Mouse (Mus musculus): Measurements from ENCODE around the gene Fam126a. TPM values are rescaled to one million over a fixed set of nuclear protein-coding genes. Genes with fewer than 3 reads are reported as not detected.

Fam126a gene
- polyA plus RNA-seq, 1 experiment from 2014 or later, result 39.6 TPM

- no peaks in the 10 kb centered on the region for H3K27me3 ChIP-seq (replicated peaks; ENCODE audit: control insufficient read depth, insufficient read depth, low read length)
- H3K4me3 ChIP-seq (ENCODE audit: low read depth, low read length), result no peak overlapping the region
- no peaks in the 10 kb centered on the region for H3K9me3 ChIP-seq (ENCODE audit: control insufficient read depth, low read length)
- WGBS, result 70% methylated on average over 1 of the region's 1 CpGs
- no peak overlapping the region for H3K27ac ChIP-seq (ENCODE audit: low read depth, low read length)
- H3K9ac ChIP-seq (ENCODE audit: low read depth, low read length), result no peak overlapping the region
- H3K4me2 ChIP-seq, result no peak overlapping the region
- ATAC-seq (replicated peaks; ENCODE audit: low FRiP score) (peak; percentile 73), DNase-seq (ENCODE audit: low spot score) (no peak)
- no peaks in the 10 kb centered on the region for H3K36me3 ChIP-seq (ENCODE audit: control insufficient read depth, insufficient read depth, low read length)
- H3K4me1 ChIP-seq (replicated peaks; ENCODE audit: control insufficient read depth, insufficient read depth, low read length), result peaks cover 2% of the 10 kb centered on the region; the same call in 1 of the 2 replicates
Measured at GRCm38 (mm10) chr5:23917301-23917700, 113.2 kb downstream of the Fam126a start.

GRCm38 (mm10) chr5:23911556-23911955, 118.9 kb downstream of the Fam126a start:
- ATAC-seq (replicated peaks; ENCODE audit: low FRiP score) (no peak), DNase-seq (ENCODE audit: low spot score) (no peak)
- peaks cover 2% of the 10 kb centered on the region; the same call in 1 of the 2 replicates for H3K9me3 ChIP-seq (ENCODE audit: control insufficient read depth, low read length)
- no peak overlapping the region for H3K9ac ChIP-seq (ENCODE audit: low read depth, low read length)
- no peak overlapping the region for H3K4me2 ChIP-seq
- no peak overlapping the region for H3K4me3 ChIP-seq (ENCODE audit: low read depth, low read length)
- H3K36me3 ChIP-seq (ENCODE audit: control insufficient read depth, insufficient read depth, low read length), result no peaks in the 10 kb centered on the region
- no peak overlapping the region for H3K27ac ChIP-seq (ENCODE audit: low read depth, low read length)
- 92% methylated on average over 1 of the region's 1 CpGs for WGBS
- no peaks in the 10 kb centered on the region for H3K27me3 ChIP-seq (replicated peaks; ENCODE audit: control insufficient read depth, insufficient read depth, low read length)
- no peaks in the 10 kb centered on the region for H3K4me1 ChIP-seq (replicated peaks; ENCODE audit: control insufficient read depth, insufficient read depth, low read length)

GRCm38 (mm10) chr5:23909256-23909655, 121.2 kb downstream of the Fam126a start:
- H3K9ac ChIP-seq (ENCODE audit: low read depth, low read length), result no peak overlapping the region
- H3K4me3 ChIP-seq (ENCODE audit: low read depth, low read length), result no peak overlapping the region
- H3K36me3 ChIP-seq (ENCODE audit: control insufficient read depth, insufficient read depth, low read length), result no peaks in the 10 kb centered on the region
- H3K27me3 ChIP-seq (replicated peaks; ENCODE audit: control insufficient read depth, insufficient read depth, low read length), result no peaks in the 10 kb centered on the region
- WGBS, result 84% methylated on average over 3 of the region's 3 CpGs
- H3K27ac ChIP-seq (ENCODE audit: low read depth, low read length), result no peak overlapping the region
- no peak for ATAC-seq (replicated peaks; ENCODE audit: low FRiP score)
- H3K4me2 ChIP-seq, result no peak overlapping the region
- no peak for DNase-seq (ENCODE audit: low spot score)
- H3K4me1 ChIP-seq (replicated peaks; ENCODE audit: control insufficient read depth, insufficient read depth, low read length), result no peaks in the 10 kb centered on the region
- peaks cover 2% of the 10 kb centered on the region; the same call in 1 of the 2 replicates for H3K9me3 ChIP-seq (ENCODE audit: control insufficient read depth, low read length)

GRCm38 (mm10) chr5:23908486-23909090, 121.9 kb downstream of the Fam126a start:
- Histone ChIP-seq H3K27ac (ENCODE audit: low read depth, low read length) (no peak overlapping the region), H3K4me1 (replicated peaks; ENCODE audit: control insufficient read depth, insufficient read depth, low read length) (no peaks in the 10 kb centered on the region), H3K9ac (ENCODE audit: low read depth, low read length) (no peak overlapping the region), H3K4me2 (no peak overlapping the region), H3K27me3 (replicated peaks; ENCODE audit: control insufficient read depth, insufficient read depth, low read length) (no peaks in the 10 kb centered on the region), H3K4me3 (ENCODE audit: low read depth, low read length) (no peak overlapping the region), H3K9me3 (ENCODE audit: control insufficient read depth, low read length) (peaks cover 2% of the 10 kb centered on the region; the same call in 1 of the 2 replicates), H3K36me3 (ENCODE audit: control insufficient read depth, insufficient read depth, low read length) (no peaks in the 10 kb centered on the region)
- DNase-seq (ENCODE audit: low spot score) (no peak), ATAC-seq (replicated peaks; ENCODE audit: low FRiP score) (no peak)
- WGBS, result 69% methylated on average over 4 of the region's 4 CpGs

- WGBS, result 75% methylated on average over 2 of the region's 2 CpGs
- Histone ChIP-seq H3K36me3 (ENCODE audit: control insufficient read depth, insufficient read depth, low read length) (no peaks in the 10 kb centered on the region), H3K4me1 (replicated peaks; ENCODE audit: control insufficient read depth, insufficient read depth, low read length) (no peaks in the 10 kb centered on the region), H3K27ac (ENCODE audit: low read depth, low read length) (no peak overlapping the region), H3K9me3 (ENCODE audit: control insufficient read depth, low read length) (no peaks in the 10 kb centered on the region), H3K9ac (ENCODE audit: low read depth, low read length) (no peak overlapping the region), H3K4me2 (no peak overlapping the region), H3K27me3 (replicated peaks; ENCODE audit: control insufficient read depth, insufficient read depth, low read length) (no peaks in the 10 kb centered on the region), H3K4me3 (ENCODE audit: low read depth, low read length) (no peak overlapping the region)
- ATAC-seq (replicated peaks; ENCODE audit: low FRiP score), result no peak
- DNase-seq (ENCODE audit: low spot score), result no peak
Measured at GRCm38 (mm10) chr5:23902221-23902620, 128.3 kb downstream of the Fam126a start.

GRCm38 (mm10) chr5:23900190-23900589, 130.3 kb downstream of the Fam126a start:
- no peak overlapping the region for H3K4me3 ChIP-seq (ENCODE audit: low read depth, low read length)
- 68% methylated on average over 4 of the region's 4 CpGs for WGBS
- H3K4me1 ChIP-seq (replicated peaks; ENCODE audit: control insufficient read depth, insufficient read depth, low read length), result no peaks in the 10 kb centered on the region
- H3K4me2 ChIP-seq, result no peak overlapping the region
- H3K36me3 ChIP-seq (ENCODE audit: control insufficient read depth, insufficient read depth, low read length), result no peaks in the 10 kb centered on the region
- H3K9ac ChIP-seq (ENCODE audit: low read depth, low read length), result no peak overlapping the region
- H3K27me3 ChIP-seq (replicated peaks; ENCODE audit: control insufficient read depth, insufficient read depth, low read length), result no peaks in the 10 kb centered on the region
- H3K27ac ChIP-seq (ENCODE audit: low read depth, low read length), result no peak overlapping the region
- DNase-seq (ENCODE audit: low spot score), result no peak
- H3K9me3 ChIP-seq (ENCODE audit: control insufficient read depth, low read length), result no peaks in the 10 kb centered on the region
- ATAC-seq (replicated peaks; ENCODE audit: low FRiP score), result no peak

- no peak overlapping the region for H3K4me3 ChIP-seq (ENCODE audit: low read depth, low read length)
- no peaks in the 10 kb centered on the region for H3K36me3 ChIP-seq (ENCODE audit: control insufficient read depth, insufficient read depth, low read length)
- WGBS, result 54% methylated on average over 11 of the region's 11 CpGs
- H3K4me2 ChIP-seq, result peak overlapping the region; percentile 21; the same call in 1 of the 2 replicates
- no peaks in the 10 kb centered on the region for H3K27me3 ChIP-seq (replicated peaks; ENCODE audit: control insufficient read depth, insufficient read depth, low read length)
- DNase-seq (ENCODE audit: low spot score) (no peak), ATAC-seq (replicated peaks; ENCODE audit: low FRiP score) (no peak; the same call in 1 of the 2 replicates)
- H3K4me1 ChIP-seq (replicated peaks; ENCODE audit: control insufficient read depth, insufficient read depth, low read length), result no peaks in the 10 kb centered on the region
- H3K27ac ChIP-seq (ENCODE audit: low read depth, low read length), result no peak overlapping the region
- H3K9ac ChIP-seq (ENCODE audit: low read depth, low read length), result no peak overlapping the region
- no peaks in the 10 kb centered on the region for H3K9me3 ChIP-seq (ENCODE audit: control insufficient read depth, low read length)
Measured at GRCm38 (mm10) chr5:23893864-23894771, 136.4 kb downstream of the Fam126a start.

- Histone ChIP-seq H3K4me2 (no peak overlapping the region), H3K36me3 (ENCODE audit: control insufficient read depth, insufficient read depth, low read length) (no peaks in the 10 kb centered on the region), H3K4me3 (ENCODE audit: low read depth, low read length) (no peak overlapping the region), H3K27me3 (replicated peaks; ENCODE audit: control insufficient read depth, insufficient read depth, low read length) (no peaks in the 10 kb centered on the region), H3K9ac (ENCODE audit: low read depth, low read length) (no peak overlapping the region), H3K9me3 (ENCODE audit: control insufficient read depth, low read length) (no peaks in the 10 kb centered on the region), H3K27ac (ENCODE audit: low read depth, low read length) (no peak overlapping the region), H3K4me1 (replicated peaks; ENCODE audit: control insufficient read depth, insufficient read depth, low read length) (no peaks in the 10 kb centered on the region)
- no peak for ATAC-seq (replicated peaks; ENCODE audit: low FRiP score)
- 75% methylated on average over 5 of the region's 5 CpGs for WGBS
- no peak for DNase-seq (ENCODE audit: low spot score)
Measured at GRCm38 (mm10) chr5:23893156-23893863, 137.2 kb downstream of the Fam126a start.
